10 mouse cellular contexts compared by ENCODE assay signal in genomic region chr5:21700272-21700821, GRCm38 (mm10). TPM values are rescaled to one million over a fixed set of nuclear protein-coding genes. Genes with fewer than 3 reads are reported as not detected.
A peak's percentile ranks its signal among the peaks of the same experiment; 100 is the strongest.
DNase-seq lines count a peak whose midpoint lies in the region; ATAC-seq and TF ChIP-seq lines count a peak whose summit lies in the region.
"Had no signal": no experiment of that assay in that cellular context is flagged by ENCODE, and none has a peak within 500 bp of the region (broad histone marks: within the 10 kb centered on the region; RNA-seq: fewer than 3 reads in every experiment).

No protein-coding gene starts in this region.

- peaks cover 3% of the 10 kb centered on the region for H3K36me3 ChIP-seq in heart, adult 2 months (ENCODE audit: control insufficient read depth, insufficient read depth, low read length)
- H3K36me3 ChIP-seq in E14TG2a.4 (ENCODE audit: insufficient read depth, low read length), result no peaks in the 10 kb centered on the region
- H3K36me3 ChIP-seq in forebrain, embryonic 13.5 days (ENCODE audit: poor library complexity, severe bottlenecking), result no peaks in the 10 kb centered on the region
- no peaks in the 10 kb centered on the region for H3K36me3 ChIP-seq in liver, embryonic 13.5 days

- TF ChIP-seq POLR2A in heart, adult 2 months (IDR thresholded peaks at IDR 0.05; ENCODE audit: insufficient read depth, low read depth, low read length), result no peak
- TF ChIP-seq POLR2A in lung, adult 2 months (IDR thresholded peaks at IDR 0.05; ENCODE audit: borderline replicate concordance, extremely low read depth, low read depth, low read length), result no peak

- no peaks in the 10 kb centered on the region for H3K79me2 ChIP-seq in heart, adult 2 months (replicated peaks; ENCODE audit: control insufficient read depth, insufficient read depth, low read length)

- WGBS in heart, adult 2 months, result 26% methylated on average over 10 of the region's 10 CpGs
- 7% methylated on average over 10 of the region's 10 CpGs for WGBS in forebrain, embryonic 13.5 days
- 25% methylated on average over 10 of the region's 10 CpGs for WGBS in liver, embryonic 13.5 days (ENCODE audit: insufficient replicate concordance)
- WGBS in lung, adult 2 months, result 25% methylated on average over 10 of the region's 10 CpGs

- H3K9me3 ChIP-seq in E14TG2a.4 (ENCODE audit: low read length), result no peaks in the 10 kb centered on the region
- no peaks in the 10 kb centered on the region for H3K9me3 ChIP-seq in forebrain, embryonic 13.5 days (replicated peaks)
- H3K9me3 ChIP-seq in liver, embryonic 13.5 days (replicated peaks), result no peaks in the 10 kb centered on the region

- DNase-seq in heart, adult 2 months, result no peak
- no peak for DNase-seq in heart, postnatal 25 days (ENCODE audit: low spot score)
- DNase-seq in liver, embryonic 13.5 days, result no peak
- no peak for DNase-seq in Muller cell, postnatal 12 days (ENCODE audit: inconsistent ontology term)
- DNase-seq in gastrocnemius, postnatal 4 days (ENCODE audit: low spot score in 2 of 2), result no peak
- no peak for DNase-seq in lung, adult 2 months

- no peak overlapping the region for H3K27ac ChIP-seq in heart, adult 2 months
- H3K27ac ChIP-seq in forebrain, embryonic 13.5 days, result no peak overlapping the region
- peak overlapping the region; percentile 31; the same call in 1 of the 2 replicates for H3K27ac ChIP-seq in liver, embryonic 13.5 days

- no peak overlapping the region for H3K9ac ChIP-seq in heart, adult 2 months (ENCODE audit: low read depth, low read length)
- H3K9ac ChIP-seq in forebrain, embryonic 13.5 days, result peak overlapping the region; percentile 70
- peak overlapping the region; percentile 76 for H3K9ac ChIP-seq in liver, embryonic 13.5 days

- H3K4me2 ChIP-seq in forebrain, embryonic 13.5 days, result peak overlapping the region; percentile 65
- peak overlapping the region; percentile 85 for H3K4me2 ChIP-seq in liver, embryonic 13.5 days

- ATAC-seq in forebrain, embryonic 13.5 days, result no peak
- ATAC-seq in liver, embryonic 13.5 days (ENCODE audit: low read depth), result no peak

- TF ChIP-seq EP300 in heart, adult 2 months (IDR thresholded peaks at IDR 0.05; ENCODE audit: insufficient read depth, low read depth, low read length), result no peak

- TF ChIP-seq CTCF in heart, adult 2 months (IDR thresholded peaks at IDR 0.05), result no peak
- no peak for TF ChIP-seq CTCF in E14TG2a.4 (conservative IDR thresholded peaks at IDR 0.05; ENCODE audit: low read length)
- no peak for TF ChIP-seq CTCF in lung, adult 2 months (IDR thresholded peaks at IDR 0.05; ENCODE audit: insufficient read depth, low read length)

- intact Hi-C loops in heart, adult 2 months (cut with DNase I), result loop anchor here (5.0 kb wide), 1 partner anchor 53 kb away; the partner anchor contains the start of genes Armc10 and Fbxl13
- intact Hi-C loops in heart, postnatal 25 days (cut with DNase I), result loop anchor here (5.0 to 10.0 kb wide), 2 partner anchors 53 to 816 kb away; partner anchors contain the start of genes Armc10, Fbxl13, Phtf2 and Tmem60

- peak overlapping the region; percentile 64 for H3K4me3 ChIP-seq in heart, adult 2 months
- peak overlapping the region; percentile 90 for H3K4me3 ChIP-seq in E14TG2a.4 (replicated peaks; ENCODE audit: low read length)
- H3K4me3 ChIP-seq in forebrain, embryonic 13.5 days, result peak overlapping the region; percentile 67
- peak overlapping the region; percentile 76 for H3K4me3 ChIP-seq in liver, embryonic 13.5 days (replicated peaks)
- no peak overlapping the region for H3K4me3 ChIP-seq in lung, adult 2 months (replicated peaks; ENCODE audit: extremely low read depth, low read depth, low read length)

- no peaks in the 10 kb centered on the region; the same call in 1 of the 2 replicates for H3K4me1 ChIP-seq in heart, adult 2 months (ENCODE audit: control insufficient read depth, insufficient read depth, low read length)
- H3K4me1 ChIP-seq in E14TG2a.4 (replicated peaks; ENCODE audit: low read depth, low read length), result peaks cover 14% of the 10 kb centered on the region
- H3K4me1 ChIP-seq in forebrain, embryonic 13.5 days, result peaks cover 12% of the 10 kb centered on the region
- peaks cover 27% of the 10 kb centered on the region for H3K4me1 ChIP-seq in liver, embryonic 13.5 days (replicated peaks)
- H3K4me1 ChIP-seq in lung, adult 2 months (ENCODE audit: control insufficient read depth, insufficient read depth, low read length), result no peaks in the 10 kb centered on the region; the same call in 1 of the 2 replicates

- H3K27me3 ChIP-seq in heart, adult 2 months (ENCODE audit: control insufficient read depth, insufficient read depth, low read length), result no peaks in the 10 kb centered on the region
- no peaks in the 10 kb centered on the region for H3K27me3 ChIP-seq in E14TG2a.4 (ENCODE audit: insufficient read depth, low read length)
- no peaks in the 10 kb centered on the region for H3K27me3 ChIP-seq in forebrain, embryonic 13.5 days
- H3K27me3 ChIP-seq in liver, embryonic 13.5 days, result no peaks in the 10 kb centered on the region
- H3K27me3 ChIP-seq: Patski had no signal

RNA-seq across cellular contexts. Expression of gene Napepld, which starts 0.8 kb away (rescaled TPM):
- 1 to 10 TPM; 5.4 to 5.9 TPM for total RNA-seq in heart, adult 2 months (2021)
- 2.4 and 3.7 TPM in 2 replicates for polyA plus RNA-seq in heart, adult 2 months (2012; rRNA removed)
- 1 to 10 TPM; 4.5 to 5.4 TPM for total RNA-seq in heart, postnatal 25 days (2021)
- 7.1 and 7.3 TPM in 2 replicates for polyA plus RNA-seq in forebrain, embryonic 13.5 days (2015; fragmentation: Nextera tagmentation; extraction: Ambion mirVana)
- polyA plus RNA-seq in liver, embryonic 13.5 days (2015; fragmentation: Nextera tagmentation; extraction: Ambion mirVana), result 1.2 and 1.9 TPM in 2 replicates
- 1 to 10 TPM; 4.5 to 4.6 TPM for total RNA-seq in gastrocnemius, postnatal 4 days (2021)
- 3.2 and 3.6 TPM in 2 replicates for polyA plus RNA-seq in lung, adult 2 months (2012; rRNA removed)

RNA-seq across cellular contexts. Expression of gene Pmpcb, which starts 36.6 kb away (rescaled TPM):
- 100 to 1,000 TPM; 250 to 288 TPM for total RNA-seq in heart, adult 2 months (2021)
- 99.0 and 192 TPM in 2 replicates for polyA plus RNA-seq in heart, adult 2 months (2012; rRNA removed)
- total RNA-seq in heart, postnatal 25 days (2021), result 100 to 1,000 TPM; 241 to 242 TPM
- 96.4 and 99.8 TPM in 2 replicates for polyA plus RNA-seq in forebrain, embryonic 13.5 days (2015; fragmentation: Nextera tagmentation; extraction: Ambion mirVana)
- polyA plus RNA-seq in liver, embryonic 13.5 days (2015; fragmentation: Nextera tagmentation; extraction: Ambion mirVana), result 51.5 and 58.1 TPM in 2 replicates
- 100 to 1,000 TPM; 128 TPM for total RNA-seq in gastrocnemius, postnatal 4 days (2021)
- polyA plus RNA-seq in lung, adult 2 months (2012; rRNA removed), result 16.7 and 25.4 TPM in 2 replicates

RNA-seq across cellular contexts. Expression of gene Armc10, which starts 54.7 kb away (rescaled TPM):
- total RNA-seq in heart, adult 2 months (2021), result 1 to 10 TPM; 8.0 to 9.4 TPM
- polyA plus RNA-seq in heart, adult 2 months (2012; rRNA removed), result 10.8 and 12.2 TPM in 2 replicates
- total RNA-seq in heart, postnatal 25 days (2021), result 1 to 10 TPM; 6.6 to 7.8 TPM
- polyA plus RNA-seq in forebrain, embryonic 13.5 days (2015; fragmentation: Nextera tagmentation; extraction: Ambion mirVana), result 82.1 and 84.1 TPM in 2 replicates
- 9.8 and 10.8 TPM in 2 replicates for polyA plus RNA-seq in liver, embryonic 13.5 days (2015; fragmentation: Nextera tagmentation; extraction: Ambion mirVana)
- 10 to 100 TPM; 12.6 to 12.8 TPM for total RNA-seq in gastrocnemius, postnatal 4 days (2021)
- polyA plus RNA-seq in lung, adult 2 months (2012; rRNA removed), result 34.3 and 59.7 TPM in 2 replicates

RNA-seq across cellular contexts. Expression of gene Fbxl13, which starts 54.9 kb away (rescaled TPM):
- not detected for total RNA-seq in heart, adult 2 months (2021)
- polyA plus RNA-seq in heart, adult 2 months (2012; rRNA removed), result 0.35 and 0.47 TPM in 2 replicates
- not detected for total RNA-seq in heart, postnatal 25 days (2021)
- polyA plus RNA-seq in forebrain, embryonic 13.5 days (2015; fragmentation: Nextera tagmentation; extraction: Ambion mirVana), result 0.09 and 0.29 TPM in 2 replicates
- polyA plus RNA-seq in liver, embryonic 13.5 days (2015; fragmentation: Nextera tagmentation; extraction: Ambion mirVana), result 0.13 and 0.22 TPM in 2 replicates
- total RNA-seq in gastrocnemius, postnatal 4 days (2021), result under 1 TPM; 0.29 to 0.34 TPM
- polyA plus RNA-seq in lung, adult 2 months (2012; rRNA removed), result 1.3 and 1.8 TPM in 2 replicates
- total RNA-seq: gastrocnemius, adult 18-20 months had no signal
